Mouse (Mus musculus) liver, embryonic 12.5 days (tissue): ENCODE measurements around the gene Stum. TPM values are rescaled to one million over a fixed set of nuclear protein-coding genes. Genes with fewer than 3 reads are reported as not detected.

ENCODE experiments used
- ATAC-seq: fragments of 200-750 bp; cut with Nextera tagmentation; 2 replicates; pipeline ENCODE4 v1.8.0; 2017; ENCODE audit warnings: moderate number of reproducible peaks, mild to moderate bottlenecking, moderate library complexity
- H3K27ac ChIP-seq: fragments of 300-500 bp; sonication (generic); 2 replicates; pipeline ENCODE4 v1.5.1; 2016; ENCODE audit warnings: mild to moderate bottlenecking
- H3K27me3 ChIP-seq: fragments of 300-500 bp; sonication (generic); replicated peaks from 2 replicates; pipeline ENCODE4 v1.6.1; 2016; ENCODE audit warnings: mild to moderate bottlenecking, moderate library complexity
- H3K36me3 ChIP-seq: fragments of 300-500 bp; sonication (generic); 2 replicates; pipeline ENCODE4 v1.6.1; 2016; ENCODE audit warnings: mild to moderate bottlenecking, moderate library complexity
- H3K4me1 ChIP-seq: fragments of 300-500 bp; sonication (generic); 2 replicates; pipeline ENCODE4 v1.6.1; 2016
- H3K4me2 ChIP-seq: fragments of 300-500 bp; sonication (generic); 2 replicates; pipeline ENCODE4 v1.6.1; 2016; ENCODE audit warnings: mild to moderate bottlenecking, moderate library complexity
- H3K4me3 ChIP-seq: fragments of 300-500 bp; sonication (generic); 2 replicates; pipeline ENCODE4 v1.5.1; 2016; ENCODE audit warnings: mild to moderate bottlenecking, moderate library complexity
- H3K9ac ChIP-seq: fragments of 300-500 bp; sonication (generic); 2 replicates; pipeline ENCODE4 v1.6.1; 2016; ENCODE audit warnings: mild to moderate bottlenecking, moderate library complexity
- H3K9me3 ChIP-seq: fragments of 300-500 bp; sonication (generic); replicated peaks from 2 replicates; pipeline ENCODE4 v1.6.1; 2016; ENCODE audit warnings: mild to moderate bottlenecking, moderate library complexity
- WGBS: fragments of 180-500 bp; shearing (Covaris S2); methylation state at CpG from one replicate; pipeline ENCODE4 v1.1.7; 2016; ENCODE audit not compliant: insufficient replicate concordance; 5-methylcytosine and 5-hydroxymethylcytosine counted together
- polyA plus RNA-seq: library from polyadenylated mRNA; unstranded; fragments of >200 nt; fragmentation: Nextera tagmentation; extraction: Ambion mirVana; gene quantifications from 2 replicates; pipeline ENCODE4 v1.2.1, GENCODE M21; 2016

Gene Stum
- polyA plus RNA-seq, 1 experiment from 2014 or later: 0.07 TPM

DNA sequence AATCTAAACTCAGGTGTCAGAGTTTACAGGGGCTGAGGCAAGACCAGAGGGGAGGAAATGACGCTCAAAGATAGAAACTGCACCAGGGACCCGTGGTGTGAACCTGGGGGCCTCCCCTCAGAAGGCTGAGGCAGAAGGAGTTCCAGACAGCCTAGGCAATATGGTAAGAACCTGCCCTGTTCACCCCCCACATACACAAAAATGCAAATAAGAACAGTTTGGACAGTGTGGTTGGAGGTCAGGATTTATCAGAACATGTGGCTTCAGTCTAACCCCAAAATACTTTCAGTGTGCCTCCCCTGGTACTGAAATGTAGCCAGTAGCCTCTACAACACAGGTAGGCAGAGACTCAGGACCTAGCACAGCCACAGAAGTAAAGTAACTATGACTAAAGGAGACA, 30.8 kb upstream of the Stum start:
- Histone ChIP-seq H3K27ac (no peak overlapping the region), H3K9me3 (no peaks in the 10 kb centered on the region), H3K4me3 (no peak overlapping the region), H3K27me3 (0 out of 2 replicates have a peak, but pooled peaks cover 7% of the 10 kb centered on the region), H3K9ac (no peak overlapping the region), H3K4me2 (no peak overlapping the region), H3K36me3 (no peaks in the 10 kb centered on the region), H3K4me1 (peaks cover 5% of the 10 kb centered on the region; the same call in 1 of the 2 replicates)
- 50% methylated on average over 2 of the region's 2 CpGs for WGBS
- ATAC-seq: no peak

DNA sequence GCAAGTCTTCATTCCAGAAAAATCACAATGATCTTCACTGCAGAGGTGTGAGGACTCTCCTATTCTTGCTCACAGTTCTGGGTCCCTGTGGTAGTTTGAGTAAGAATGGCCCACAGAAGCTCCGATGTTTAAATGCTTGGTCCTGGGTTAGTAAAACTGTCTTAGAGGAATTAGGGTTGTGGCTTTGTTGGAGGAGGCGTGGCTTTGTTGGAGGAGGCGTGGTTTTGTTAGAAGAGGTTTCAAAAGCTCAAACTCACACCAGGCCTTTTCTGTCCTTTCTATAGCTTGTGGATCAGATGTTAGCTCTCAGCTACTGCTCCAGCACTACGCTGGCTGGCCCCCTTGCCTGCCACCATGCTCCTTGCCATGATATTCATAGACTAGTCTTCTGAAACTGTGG, 27.6 kb upstream of the Stum start:
- H3K9me3 ChIP-seq: no peaks in the 10 kb centered on the region
- ATAC-seq: no peak
- no peak overlapping the region for H3K9ac ChIP-seq
- H3K4me3 ChIP-seq: no peak overlapping the region
- H3K36me3 ChIP-seq: no peaks in the 10 kb centered on the region
- no peak overlapping the region for H3K27ac ChIP-seq
- H3K4me1 ChIP-seq: peaks cover 5% of the 10 kb centered on the region; the same call in 1 of the 2 replicates
- 29% methylated on average over 4 of the region's 4 CpGs for WGBS
- no peak overlapping the region; the same call in 1 of the 2 replicates for H3K4me2 ChIP-seq
- H3K27me3 ChIP-seq: 0 out of 2 replicates have a peak, but pooled peaks cover 7% of the 10 kb centered on the region

DNA sequence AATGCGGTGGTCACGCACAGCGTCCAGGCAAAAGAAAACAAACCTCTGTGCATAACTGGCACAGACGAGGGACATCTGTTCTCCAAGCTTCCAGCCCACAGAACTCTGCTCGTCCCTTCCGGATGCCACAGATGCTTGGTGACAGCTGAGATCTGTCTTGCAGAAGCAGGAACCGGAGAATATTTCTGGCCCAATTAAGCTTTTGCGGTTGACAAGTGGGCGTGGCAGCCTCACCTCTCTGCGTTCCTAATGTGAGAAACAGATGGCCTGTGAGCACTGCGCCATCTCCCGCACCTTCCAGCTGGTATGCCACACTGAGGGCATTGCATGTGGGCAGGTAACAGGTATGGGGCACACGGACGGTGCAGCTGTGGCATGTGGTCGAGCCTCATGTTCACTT, 27.1 kb upstream of the Stum start:
- Histone ChIP-seq H3K9me3 (no peaks in the 10 kb centered on the region), H3K4me1 (peaks cover 5% of the 10 kb centered on the region; the same call in 1 of the 2 replicates), H3K36me3 (no peaks in the 10 kb centered on the region), H3K27me3 (0 out of 2 replicates have a peak, but pooled peaks cover 7% of the 10 kb centered on the region), H3K9ac (no peak overlapping the region), H3K4me3 (no peak overlapping the region), H3K4me2 (no peak overlapping the region; the same call in 1 of the 2 replicates), H3K27ac (no peak overlapping the region)
- ATAC-seq: no peak
- WGBS: 50% methylated on average over 15 of the region's 15 CpGs

DNA sequence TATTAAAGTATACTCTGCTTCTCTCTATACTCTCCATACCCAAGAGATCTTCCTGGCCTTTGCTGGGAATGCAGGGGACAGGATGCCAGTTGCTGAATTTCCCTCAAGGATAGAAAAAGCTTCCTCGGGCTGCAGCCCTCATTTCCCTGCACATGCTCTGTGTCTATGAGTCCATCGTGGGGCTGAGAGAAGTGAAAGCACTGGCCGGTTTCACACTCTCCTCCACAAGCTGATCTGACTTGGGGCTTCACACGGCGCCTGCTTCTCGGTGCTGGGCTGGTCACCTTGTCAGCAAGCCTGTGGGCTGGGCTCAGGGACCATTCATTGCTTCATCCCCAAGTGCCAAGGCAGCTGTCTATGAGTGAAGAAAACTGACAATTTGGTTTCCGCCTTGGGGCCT, 25.4 kb upstream of the Stum start:
- 0 out of 2 replicates have a peak, but pooled peaks cover 7% of the 10 kb centered on the region for H3K27me3 ChIP-seq

DNA sequence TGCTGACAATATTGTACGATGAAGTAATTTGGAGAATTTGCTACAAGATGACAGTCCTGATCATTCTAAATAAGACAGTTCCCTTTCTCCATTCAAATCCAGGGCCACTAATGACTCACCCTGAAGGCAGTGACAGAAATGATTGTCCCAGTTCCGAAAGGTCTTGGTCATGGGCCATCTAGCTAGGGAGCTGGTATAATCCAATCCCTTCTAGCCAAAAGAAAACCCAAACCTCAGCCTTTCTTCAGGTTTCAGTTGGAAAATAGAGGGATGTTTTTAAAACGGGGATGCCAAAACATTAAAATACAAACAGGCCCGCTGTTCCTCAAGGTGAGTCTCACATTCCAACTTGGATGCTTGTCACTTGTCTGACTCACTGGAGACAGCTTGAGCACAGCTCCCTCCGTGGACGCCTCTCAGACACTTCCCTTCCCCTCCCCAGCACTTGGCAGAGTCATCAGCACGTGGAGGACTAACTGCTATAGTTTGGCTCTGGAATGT, 24.0 kb upstream of the Stum start:
- Histone ChIP-seq H3K9ac (no peak overlapping the region), H3K4me2 (no peak overlapping the region), H3K9me3 (no peaks in the 10 kb centered on the region), H3K4me3 (no peak overlapping the region), H3K27me3 (0 out of 2 replicates have a peak, but pooled peaks cover 7% of the 10 kb centered on the region), H3K36me3 (no peaks in the 10 kb centered on the region), H3K4me1 (peaks cover 5% of the 10 kb centered on the region; the same call in 1 of the 2 replicates), H3K27ac (no peak overlapping the region)
- no peak for ATAC-seq
- WGBS: 56% methylated on average over 7 of the region's 7 CpGs

More for the DNA sequence above, 25.4 kb upstream of the Stum start:
- no peak overlapping the region for H3K4me3 ChIP-seq
- H3K9ac ChIP-seq: no peak overlapping the region
- no peaks in the 10 kb centered on the region for H3K36me3 ChIP-seq
- H3K4me2 ChIP-seq: no peak overlapping the region
- no peaks in the 10 kb centered on the region for H3K9me3 ChIP-seq
- WGBS: 54% methylated on average over 7 of the region's 7 CpGs
- H3K4me1 ChIP-seq: peaks cover 5% of the 10 kb centered on the region; the same call in 1 of the 2 replicates
- no peak overlapping the region for H3K27ac ChIP-seq
- no peak for ATAC-seq

DNA sequence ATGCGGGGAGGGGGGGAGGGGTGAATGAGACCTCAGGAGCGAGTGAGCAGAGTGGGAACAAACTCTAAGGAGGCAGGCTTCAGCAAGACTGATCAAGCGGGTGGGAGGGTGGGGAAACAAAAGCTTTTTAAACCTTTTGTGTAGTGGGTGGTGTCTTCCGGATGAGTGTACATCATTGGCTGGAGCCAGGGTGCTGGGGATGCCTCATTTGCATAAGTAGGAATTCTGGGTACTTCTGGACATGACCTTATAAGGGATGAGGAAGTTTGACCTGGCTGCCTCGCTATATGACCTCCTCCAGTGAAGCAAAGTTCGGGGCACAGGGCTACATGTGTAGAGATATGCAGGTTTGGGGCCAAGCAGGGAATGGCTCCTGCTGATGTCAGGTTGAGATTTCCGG, 23.0 kb upstream of the Stum start:
- Histone ChIP-seq H3K9me3 (no peaks in the 10 kb centered on the region), H3K36me3 (no peaks in the 10 kb centered on the region), H3K27ac (no peak overlapping the region), H3K4me2 (no peak overlapping the region), H3K27me3 (0 out of 2 replicates have a peak, but pooled peaks cover 7% of the 10 kb centered on the region), H3K9ac (no peak overlapping the region), H3K4me1 (peaks cover 5% of the 10 kb centered on the region; the same call in 1 of the 2 replicates), H3K4me3 (no peak overlapping the region)
- WGBS: 71% methylated on average over 7 of the region's 7 CpGs
- ATAC-seq: no peak

DNA sequence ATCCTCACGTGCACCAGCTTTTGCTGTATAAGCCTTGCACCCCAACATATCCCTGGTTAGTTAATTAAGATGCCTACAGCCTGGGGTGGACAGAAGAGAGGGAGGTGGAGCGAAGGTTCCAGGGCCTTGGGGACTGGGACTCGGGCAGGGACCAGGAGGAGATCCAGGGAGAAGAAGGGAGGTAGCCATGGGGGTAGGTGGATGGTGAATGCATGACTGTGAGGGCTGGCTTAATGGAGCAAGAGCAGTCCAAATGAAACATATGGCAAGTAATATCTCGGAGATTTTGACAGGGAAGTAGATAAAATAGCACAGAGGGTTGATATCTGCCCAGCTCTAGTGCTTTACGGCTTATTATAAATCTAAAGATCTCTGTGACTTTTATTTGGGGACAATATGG, 21.6 kb upstream of the Stum start:
- Histone ChIP-seq H3K4me3 (no peak overlapping the region), H3K27ac (no peak overlapping the region), H3K9ac (no peak overlapping the region), H3K4me2 (no peak overlapping the region), H3K9me3 (no peaks in the 10 kb centered on the region), H3K4me1 (no peaks in the 10 kb centered on the region), H3K36me3 (no peaks in the 10 kb centered on the region), H3K27me3 (no peaks in the 10 kb centered on the region)
- ATAC-seq: no peak
- WGBS: 58% methylated on average over 5 of the region's 5 CpGs

DNA sequence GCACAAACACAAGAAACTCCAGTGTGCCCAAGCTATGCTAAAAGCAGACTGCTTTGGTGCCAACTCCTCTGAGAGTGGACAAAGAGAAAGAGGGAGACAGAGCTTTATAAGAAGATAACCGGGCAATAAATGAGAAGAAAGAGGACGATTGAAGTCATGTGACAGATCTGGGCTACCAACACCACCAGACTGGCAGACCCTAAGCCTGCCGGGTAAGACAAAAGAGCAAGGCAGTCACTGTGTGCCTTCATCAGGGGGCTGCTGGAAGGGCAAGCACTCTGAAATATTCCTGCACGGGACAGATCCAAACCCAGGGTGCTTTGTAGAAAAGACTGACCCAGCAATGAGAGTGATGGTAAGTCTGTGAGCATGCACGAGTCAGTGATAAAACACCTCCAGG, 20.2 kb upstream of the Stum start:
- no peak for ATAC-seq
- Histone ChIP-seq H3K9ac (no peak overlapping the region), H3K4me1 (no peaks in the 10 kb centered on the region), H3K9me3 (no peaks in the 10 kb centered on the region), H3K27me3 (no peaks in the 10 kb centered on the region), H3K4me2 (no peak overlapping the region), H3K36me3 (no peaks in the 10 kb centered on the region), H3K4me3 (no peak overlapping the region), H3K27ac (no peak overlapping the region)
- 64% methylated on average over 5 of the region's 5 CpGs for WGBS

DNA sequence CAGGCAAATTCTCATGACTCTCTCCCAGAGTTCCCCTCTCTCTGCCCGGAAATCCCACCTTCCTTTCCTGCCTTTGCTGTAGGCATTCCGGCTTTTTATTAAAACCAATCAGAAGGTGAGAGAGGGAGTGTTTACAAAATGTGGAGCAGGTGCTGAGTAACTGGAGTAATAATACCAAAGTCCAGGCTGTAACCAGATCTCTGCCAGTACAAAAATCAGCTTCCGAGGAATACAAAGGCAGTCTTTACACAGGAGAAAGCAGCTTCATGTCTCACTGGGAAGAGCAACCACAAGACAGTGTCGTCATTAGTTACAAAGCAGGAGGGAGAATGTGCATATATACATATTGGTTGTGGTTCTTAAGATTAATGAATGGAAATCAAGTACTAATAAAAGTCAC, 19.3 kb upstream of the Stum start:
- H3K27me3 ChIP-seq: no peaks in the 10 kb centered on the region
- no peak overlapping the region for H3K9ac ChIP-seq
- H3K27ac ChIP-seq: no peak overlapping the region
- no peaks in the 10 kb centered on the region for H3K4me1 ChIP-seq
- ATAC-seq: no peak
- H3K4me3 ChIP-seq: no peak overlapping the region
- 60% methylated on average over 4 of the region's 4 CpGs for WGBS
- no peak overlapping the region for H3K4me2 ChIP-seq
- no peaks in the 10 kb centered on the region for H3K9me3 ChIP-seq
- no peaks in the 10 kb centered on the region for H3K36me3 ChIP-seq

DNA sequence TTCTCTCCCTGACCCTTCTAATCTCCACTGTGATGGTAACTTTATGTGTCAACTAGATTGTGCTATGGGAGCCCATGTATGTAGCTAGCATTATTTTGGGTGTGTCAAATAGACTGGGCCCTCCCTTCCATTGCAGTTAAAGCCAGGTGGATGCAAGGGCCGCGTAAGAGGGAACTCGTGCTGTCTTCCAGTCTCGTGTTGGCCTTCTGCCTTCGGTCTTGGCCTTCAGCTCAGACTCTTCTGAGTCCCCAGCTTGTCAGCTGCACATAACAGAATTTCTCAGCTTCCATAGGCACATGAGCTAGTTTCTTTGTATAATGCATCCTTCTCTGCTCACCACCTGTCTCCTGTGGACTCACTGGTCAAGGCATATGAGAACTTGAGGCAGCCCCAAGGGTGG, 17.3 kb upstream of the Stum start:
- Histone ChIP-seq H3K9me3 (no peaks in the 10 kb centered on the region), H3K4me1 (no peaks in the 10 kb centered on the region), H3K4me3 (no peak overlapping the region), H3K9ac (no peak overlapping the region), H3K4me2 (no peak overlapping the region), H3K27ac (no peak overlapping the region), H3K36me3 (no peaks in the 10 kb centered on the region), H3K27me3 (no peaks in the 10 kb centered on the region)
- WGBS: 75% methylated on average over 5 of the region's 5 CpGs
- ATAC-seq: no peak

DNA sequence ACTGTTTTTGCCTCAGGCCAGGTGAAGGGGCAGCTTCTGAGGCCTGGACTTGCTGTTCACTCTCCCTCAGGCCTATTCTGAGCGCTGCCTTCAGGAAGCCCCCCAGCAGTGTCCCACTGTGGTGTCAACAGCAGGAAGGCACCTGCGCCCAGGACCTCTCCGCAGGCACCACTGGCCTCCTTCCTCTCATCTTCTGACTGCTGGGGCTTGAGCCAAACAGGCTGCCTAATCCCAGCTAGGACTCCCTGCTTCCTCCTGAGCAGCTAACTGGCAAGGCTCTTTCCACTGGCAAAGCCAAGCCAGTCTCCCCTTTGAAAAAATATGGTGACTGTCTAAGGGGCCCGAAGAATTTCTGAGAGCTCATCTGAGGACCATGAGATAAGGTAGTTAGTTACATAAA, 16.9 kb upstream of the Stum start:
- Histone ChIP-seq H3K4me3 (no peak overlapping the region), H3K27me3 (no peaks in the 10 kb centered on the region), H3K9ac (no peak overlapping the region), H3K4me1 (no peaks in the 10 kb centered on the region), H3K27ac (no peak overlapping the region), H3K4me2 (no peak overlapping the region), H3K9me3 (no peaks in the 10 kb centered on the region), H3K36me3 (no peaks in the 10 kb centered on the region)
- no peak for ATAC-seq
- WGBS: 45% methylated on average over 4 of the region's 4 CpGs

DNA sequence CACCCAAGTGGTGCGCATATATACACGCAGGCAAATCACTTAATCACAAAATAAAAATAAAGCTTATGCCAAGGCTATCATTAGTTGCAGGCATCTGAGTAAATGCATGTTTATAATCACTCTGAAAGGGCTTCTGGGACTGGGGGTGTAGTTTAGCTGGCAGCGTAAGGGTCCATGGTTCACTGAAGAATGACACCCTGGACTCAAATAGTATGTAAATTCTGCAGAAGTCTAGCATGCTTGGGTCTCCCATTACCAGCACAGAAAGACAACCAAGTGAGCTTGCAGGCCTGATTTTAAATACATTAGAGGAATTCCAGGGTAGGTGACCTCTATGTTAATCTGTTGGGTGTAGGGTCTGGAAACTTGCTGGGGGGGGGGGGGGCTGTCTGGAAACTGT, 16.5 kb upstream of the Stum start:
- H3K27me3 ChIP-seq: no peaks in the 10 kb centered on the region
- 76% methylated on average over 3 of the region's 3 CpGs for WGBS
- H3K9me3 ChIP-seq: no peaks in the 10 kb centered on the region
- no peak overlapping the region for H3K27ac ChIP-seq
- no peak for ATAC-seq
- no peak overlapping the region for H3K4me2 ChIP-seq
- H3K36me3 ChIP-seq: no peaks in the 10 kb centered on the region
- H3K4me3 ChIP-seq: no peak overlapping the region
- H3K9ac ChIP-seq: no peak overlapping the region
- no peaks in the 10 kb centered on the region for H3K4me1 ChIP-seq

DNA sequence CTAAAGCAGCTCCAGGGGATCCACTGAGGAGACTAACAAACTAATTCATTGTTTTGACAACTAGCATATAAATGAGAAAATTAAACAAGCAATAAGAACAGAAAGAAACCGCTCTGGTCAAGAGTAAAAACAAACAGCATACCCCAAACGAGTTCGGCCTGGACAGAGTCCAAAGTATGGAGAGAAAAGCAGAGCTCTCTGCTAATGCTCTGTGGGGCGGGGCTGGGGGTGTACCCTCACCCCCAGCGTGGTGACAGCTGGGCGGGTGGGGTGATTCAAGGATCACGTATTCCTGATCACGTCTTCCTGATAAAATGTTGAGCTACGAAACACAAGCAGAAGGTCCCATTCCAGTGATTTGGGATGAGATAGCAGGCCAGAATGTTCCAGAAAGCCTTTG, 9.5 kb upstream of the Stum start:
- H3K36me3 ChIP-seq: no peaks in the 10 kb centered on the region
- 0 out of 2 replicates have a peak, but pooled peaks cover 3% of the 10 kb centered on the region for H3K4me1 ChIP-seq
- H3K9me3 ChIP-seq: no peaks in the 10 kb centered on the region
- H3K4me3 ChIP-seq: no peak overlapping the region
- WGBS: 57% methylated on average over 9 of the region's 9 CpGs
- ATAC-seq: no peak
- no peak overlapping the region for H3K9ac ChIP-seq
- H3K27me3 ChIP-seq: no peaks in the 10 kb centered on the region
- H3K4me2 ChIP-seq: no peak overlapping the region
- no peak overlapping the region for H3K27ac ChIP-seq
